Mouse (Mus musculus): ENCODE data around the gene Rmdn2. TPM values are rescaled to one million over a fixed set of nuclear protein-coding genes. Genes with fewer than 3 reads are reported as not detected.

Gene Rmdn2
- total RNA-seq, 2 experiments from 2014 or later = 13.4 to 13.5 TPM

DNA sequence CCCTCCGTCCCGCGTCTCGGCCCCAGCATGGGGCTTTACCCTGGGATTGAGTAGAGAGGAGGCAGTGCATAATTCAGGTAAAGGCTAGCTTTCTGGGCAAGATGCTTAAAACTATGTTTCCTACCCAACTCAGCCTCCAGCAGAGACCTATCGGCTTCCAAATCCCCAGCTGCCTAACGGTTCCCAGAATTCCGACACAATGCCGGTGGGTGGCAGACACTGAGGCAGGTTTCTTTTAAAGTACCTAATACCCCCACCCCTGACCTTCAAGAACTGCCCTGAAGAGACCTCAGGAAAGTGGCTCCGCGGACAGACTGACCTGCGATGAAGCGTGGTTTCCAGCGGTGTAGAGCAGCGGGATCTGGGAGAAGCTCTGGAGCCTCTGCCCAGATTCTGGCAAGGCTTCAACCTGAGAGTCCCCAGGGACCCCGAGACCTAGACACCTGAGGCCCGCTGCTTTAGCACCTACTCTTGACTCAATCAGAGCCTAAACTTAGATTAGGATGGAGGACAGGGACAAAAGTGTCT, 102.8 kb downstream of the Rmdn2 start:
- TF ChIP-seq CTCF (IDR thresholded peaks at IDR 0.05) = no peak
- Histone ChIP-seq H3K27ac (no peak overlapping the region), H3K4me3 (peak overlapping the region; percentile 66)
- intact Hi-C loops (cut with DNase I) = no loop called here
- DNase-seq = peak; percentile 21

DNA sequence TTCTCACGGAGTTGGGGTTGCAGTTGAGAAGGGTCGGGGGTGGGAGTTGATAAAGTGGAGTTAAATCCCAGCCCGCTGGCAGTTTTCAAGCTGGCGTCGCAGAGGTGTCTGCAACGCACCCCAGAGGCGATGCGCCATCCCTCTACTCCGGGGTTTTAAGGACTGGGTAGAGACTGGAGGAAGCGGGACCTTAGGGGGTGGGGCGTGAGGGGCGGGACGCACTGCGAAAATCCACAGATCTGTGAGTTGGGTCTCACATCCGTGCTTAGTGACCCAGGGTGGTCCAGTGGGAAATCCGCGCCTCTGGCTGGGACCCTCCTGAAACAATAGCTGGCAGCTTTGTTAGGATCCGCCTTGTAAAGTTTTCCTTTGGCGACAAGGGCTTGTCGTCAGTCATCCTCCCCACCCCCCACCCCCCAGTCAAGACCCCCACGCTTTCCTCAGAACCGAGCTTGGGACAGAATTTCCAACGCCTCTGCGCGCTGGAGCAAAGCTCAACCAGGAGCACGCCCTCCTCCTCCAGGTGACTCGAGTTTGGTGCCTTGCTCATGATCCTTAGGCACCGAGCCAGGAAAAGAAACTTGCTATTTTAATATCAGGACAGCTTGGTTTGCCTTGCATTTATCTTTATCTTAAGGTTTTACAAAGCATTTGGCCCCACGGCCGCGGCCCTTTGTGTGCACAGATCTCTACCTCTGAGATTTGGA, 103.4 kb downstream of the Rmdn2 start, which contains the start of gene Cyp1b1:
Gene Cyp1b1, minus strand, starts transcription at position 131 of the 707 bp plus-strand sequence.
- no peak for TF ChIP-seq CTCF (IDR thresholded peaks at IDR 0.05)
- DNase-seq = peak; percentile 20
- intact Hi-C loops (cut with DNase I) = loop anchor here (5.0 kb wide), 2 partner anchors 53 to 122 kb away; no protein-coding TSS in a partner anchor
- Histone ChIP-seq H3K4me3 (peak within 1 kb of the TSS; percentile 66), H3K27ac (0 out of 2 replicates have a peak within 1 kb of the TSS, but pooled peaks have one; percentile 44)

DNA sequence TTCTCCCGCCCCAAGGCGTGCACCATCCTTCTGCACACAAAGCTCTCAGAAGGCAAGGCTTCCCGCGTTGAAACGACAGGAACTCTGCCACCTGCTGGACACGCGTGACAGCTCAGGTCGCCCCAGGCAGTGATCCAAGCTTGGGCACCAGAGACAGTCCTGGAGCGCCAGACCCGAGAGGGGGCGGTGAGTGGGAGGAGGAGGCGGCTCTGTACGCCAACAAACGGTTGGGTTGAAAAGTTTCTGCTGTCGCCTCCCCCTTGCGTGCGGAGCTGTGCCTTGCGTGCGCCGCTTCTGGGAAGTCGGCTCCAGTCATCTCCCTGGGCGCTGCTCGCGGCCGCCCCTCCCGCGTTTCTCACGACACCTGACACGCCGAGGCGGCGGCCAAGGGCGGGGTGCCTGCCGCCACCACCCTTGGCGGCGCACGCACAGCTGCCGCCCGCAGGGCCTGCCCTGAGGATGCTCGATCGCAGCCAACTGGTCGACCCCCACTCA, 104.0 kb downstream of the Rmdn2 start:
- DNase-seq = peak; percentile 90
- intact Hi-C loops (cut with DNase I) = loop anchor here (5.0 kb wide), 2 partner anchors 53 to 122 kb away; no protein-coding TSS in a partner anchor

DNA sequence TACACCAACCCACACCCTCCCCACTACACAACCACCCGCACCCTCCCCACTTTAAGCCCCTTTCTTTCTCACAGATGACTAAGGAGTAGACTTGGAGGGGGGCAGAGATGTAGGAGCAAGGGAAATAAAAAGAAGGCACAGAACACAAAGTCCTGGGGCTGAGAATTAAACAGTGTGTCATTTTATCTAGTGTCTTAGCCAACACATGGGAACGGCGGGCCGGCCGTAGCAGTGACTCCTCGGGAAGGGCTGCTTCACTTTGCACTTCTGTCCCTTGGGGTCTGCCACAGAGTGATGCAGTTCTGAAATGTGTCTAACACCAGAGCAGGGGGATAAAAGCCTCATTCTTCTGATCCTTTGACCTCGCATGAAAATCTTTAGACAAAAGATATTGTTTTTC, 109.0 kb downstream of the Rmdn2 start:
- H3K27ac ChIP-seq = no peak overlapping the region
- TF ChIP-seq CTCF (IDR thresholded peaks at IDR 0.05) = no peak
- DNase-seq = no peak
- intact Hi-C loops (cut with DNase I) = no loop called here
- no peak overlapping the region for H3K4me3 ChIP-seq

More for the DNA sequence above, 104.0 kb downstream of the Rmdn2 start:
- H3K27ac ChIP-seq = 0 out of 2 replicates have a peak overlapping the region, but pooled peaks have one; percentile 44
- TF ChIP-seq CTCF (IDR thresholded peaks at IDR 0.05) = peak; percentile 90
- H3K4me3 ChIP-seq = peak overlapping the region; percentile 66

DNA sequence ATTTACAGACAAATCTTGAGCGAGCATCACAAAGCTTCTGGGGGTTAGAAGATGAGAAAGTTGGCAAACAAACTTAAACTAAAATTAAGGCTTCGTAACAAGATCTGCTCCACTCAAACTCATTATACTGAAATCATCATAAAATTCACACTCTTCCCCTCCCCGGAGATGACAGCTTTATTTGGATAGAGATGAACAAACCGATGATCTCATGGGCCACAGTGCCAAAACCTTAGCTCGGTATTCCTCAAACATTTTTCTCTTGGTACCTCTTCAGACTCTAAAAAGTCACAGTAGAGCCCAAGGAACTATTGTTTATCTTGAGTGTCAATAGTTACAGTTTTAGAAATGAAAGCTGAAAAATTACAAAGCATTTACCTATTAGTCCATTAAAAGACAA, 115.0 kb downstream of the Rmdn2 start:
- peak; percentile 47 for DNase-seq

DNA sequence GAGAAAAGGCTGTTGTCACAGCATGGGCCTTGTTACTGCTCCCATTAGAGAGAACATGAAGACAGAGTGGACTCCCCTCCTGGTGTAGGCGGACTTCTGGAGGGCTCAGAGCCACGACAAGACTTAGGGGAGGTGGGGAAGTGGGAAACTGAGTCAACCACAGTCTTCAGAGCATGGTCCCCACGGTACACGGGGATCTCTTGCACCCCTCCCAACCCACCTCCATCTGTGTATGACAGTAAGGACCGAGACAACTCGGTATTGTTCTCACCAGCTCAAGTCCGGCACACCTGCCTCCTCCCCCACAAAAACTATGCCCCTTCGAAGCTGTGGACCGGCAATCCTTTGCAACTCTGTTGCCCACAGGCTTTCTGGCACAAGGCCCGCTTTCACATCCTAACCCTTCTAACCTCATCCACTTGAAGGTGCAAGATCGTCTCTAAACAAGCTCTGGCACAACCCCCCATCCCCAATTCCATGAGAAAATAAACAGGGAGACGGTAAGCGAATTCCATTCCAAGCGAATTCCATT, 116.5 kb downstream of the Rmdn2 start:
- intact Hi-C loops (cut with DNase I) = no loop called here
- DNase-seq = no peak
- Histone ChIP-seq H3K27ac (no peak overlapping the region), H3K4me3 (no peak overlapping the region)
- no peak for TF ChIP-seq CTCF (IDR thresholded peaks at IDR 0.05)

More for the DNA sequence above, 115.0 kb downstream of the Rmdn2 start:
- intact Hi-C loops (cut with DNase I) = no loop called here
- no peak for TF ChIP-seq CTCF (IDR thresholded peaks at IDR 0.05)
- no peak overlapping the region for H3K27ac ChIP-seq
- H3K4me3 ChIP-seq = no peak overlapping the region

DNA sequence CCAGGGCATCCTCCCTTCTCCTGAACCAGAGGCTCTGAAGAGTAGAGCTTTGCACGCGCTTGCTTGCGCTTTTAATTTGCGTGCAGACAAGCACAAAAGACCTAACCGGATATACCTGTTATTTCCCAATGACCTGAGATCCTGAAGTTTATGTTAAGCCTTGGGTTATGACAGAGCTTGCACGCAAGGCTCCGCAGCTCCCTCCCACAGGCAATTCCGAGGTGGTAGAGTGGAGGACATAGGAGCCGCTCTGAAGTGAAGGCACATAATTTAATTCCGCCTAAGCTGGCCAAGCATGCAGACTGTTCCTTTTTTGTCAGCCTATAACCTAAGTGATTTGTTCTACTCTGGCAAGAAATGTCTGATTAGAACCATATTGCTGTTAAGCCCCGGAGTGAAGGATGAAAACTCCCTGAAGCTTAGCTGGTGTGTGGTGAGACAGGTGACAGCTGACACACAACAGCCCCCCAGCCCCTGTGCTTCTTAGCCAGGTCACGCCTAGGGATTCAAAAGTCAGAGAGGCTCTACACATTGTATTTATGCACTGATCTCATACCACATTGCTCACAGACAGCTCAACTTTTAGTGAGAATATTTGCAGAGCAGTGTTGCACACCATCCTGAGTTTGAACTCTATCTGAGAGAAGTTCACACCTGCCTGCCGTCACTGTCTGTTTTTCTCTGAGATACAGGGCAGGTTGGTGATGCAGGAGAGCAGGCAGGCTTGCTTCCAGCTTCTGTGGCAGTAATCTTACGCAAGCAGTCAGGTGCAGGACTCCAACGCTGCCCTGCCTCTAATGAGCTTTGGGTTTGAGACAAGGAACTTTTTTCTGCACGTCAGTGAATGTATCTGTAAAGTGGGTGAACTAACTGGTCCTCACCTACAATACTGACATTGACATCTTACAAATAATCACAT, 117.2 kb downstream of the Rmdn2 start:
- DNase-seq = no peak
- intact Hi-C loops (cut with DNase I) = no loop called here
- TF ChIP-seq CTCF (IDR thresholded peaks at IDR 0.05) = no peak
- H3K4me3 ChIP-seq = no peak overlapping the region
- no peak overlapping the region for H3K27ac ChIP-seq

DNA sequence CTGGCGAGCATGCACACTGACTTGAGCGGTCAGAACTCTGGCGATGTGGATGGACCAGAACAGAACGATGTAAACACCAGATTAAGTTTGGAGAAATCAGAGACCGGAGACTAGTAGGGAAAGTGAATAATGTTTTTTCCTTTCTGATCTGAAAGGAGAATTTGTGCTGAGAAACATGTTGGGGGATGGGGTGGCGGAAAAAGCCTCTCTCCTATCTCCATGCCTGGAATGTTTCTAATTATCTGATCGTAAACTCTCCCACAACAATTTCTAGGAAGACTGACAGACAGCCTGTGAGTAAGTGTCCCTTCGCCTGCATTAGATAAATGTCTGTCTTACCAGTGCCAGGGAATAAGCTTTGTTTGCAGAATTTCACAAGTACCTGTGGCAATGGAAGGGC, 119.3 kb downstream of the Rmdn2 start:
- TF ChIP-seq CTCF (IDR thresholded peaks at IDR 0.05) = no peak
- no peak for DNase-seq
- intact Hi-C loops (cut with DNase I) = no loop called here
- Histone ChIP-seq H3K27ac (no peak overlapping the region), H3K4me3 (no peak overlapping the region)

DNA sequence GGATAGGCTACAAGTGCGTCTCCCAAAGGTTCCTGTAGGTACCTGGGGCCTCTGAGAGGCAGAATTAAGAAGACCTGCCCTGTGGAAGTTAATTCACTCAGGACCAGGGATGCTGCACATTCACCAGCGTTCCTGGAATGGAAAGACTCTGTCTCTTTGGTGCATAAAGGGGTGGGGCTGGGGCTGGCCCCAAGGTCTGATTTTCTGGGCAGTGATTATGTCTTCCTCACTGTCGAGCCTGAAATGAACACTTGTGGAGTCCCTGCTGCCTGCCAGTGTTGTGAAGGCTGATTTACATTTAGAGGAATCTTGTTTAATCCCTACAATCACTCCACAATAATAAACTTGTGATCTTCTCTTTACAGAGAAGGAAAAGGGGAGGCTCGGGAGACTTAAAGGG, 121.4 kb downstream of the Rmdn2 start:
- no peak overlapping the region for H3K4me3 ChIP-seq
- intact Hi-C loops (cut with DNase I) = no loop called here
- DNase-seq = no peak
- no peak overlapping the region for H3K27ac ChIP-seq
- no peak for TF ChIP-seq CTCF (IDR thresholded peaks at IDR 0.05)

DNA sequence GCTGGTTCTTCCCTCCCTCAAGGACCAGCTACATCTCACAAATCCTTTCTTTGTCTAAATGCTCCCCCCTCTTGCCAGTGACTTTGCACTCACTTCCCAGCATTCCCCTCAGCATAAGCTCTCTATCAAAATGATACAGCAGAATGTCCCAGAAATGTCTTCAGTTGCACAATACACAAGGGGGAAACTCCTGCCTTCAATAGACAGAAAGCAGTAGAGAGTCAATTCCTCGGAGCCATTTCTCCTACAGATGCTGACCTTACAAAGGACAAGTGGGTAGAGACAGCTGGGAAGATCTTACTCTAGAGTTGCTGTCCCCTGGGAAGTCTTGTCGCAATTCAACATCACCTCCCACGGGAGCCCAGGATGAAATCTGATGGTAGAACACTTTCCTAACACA, 125.9 kb downstream of the Rmdn2 start:
- no peak overlapping the region for H3K4me3 ChIP-seq
- no peak for TF ChIP-seq CTCF (IDR thresholded peaks at IDR 0.05)
- DNase-seq = no peak
- intact Hi-C loops (cut with DNase I) = no loop called here
- H3K27ac ChIP-seq = peak overlapping the region; percentile 3; the same call in 1 of the 2 replicates

DNA sequence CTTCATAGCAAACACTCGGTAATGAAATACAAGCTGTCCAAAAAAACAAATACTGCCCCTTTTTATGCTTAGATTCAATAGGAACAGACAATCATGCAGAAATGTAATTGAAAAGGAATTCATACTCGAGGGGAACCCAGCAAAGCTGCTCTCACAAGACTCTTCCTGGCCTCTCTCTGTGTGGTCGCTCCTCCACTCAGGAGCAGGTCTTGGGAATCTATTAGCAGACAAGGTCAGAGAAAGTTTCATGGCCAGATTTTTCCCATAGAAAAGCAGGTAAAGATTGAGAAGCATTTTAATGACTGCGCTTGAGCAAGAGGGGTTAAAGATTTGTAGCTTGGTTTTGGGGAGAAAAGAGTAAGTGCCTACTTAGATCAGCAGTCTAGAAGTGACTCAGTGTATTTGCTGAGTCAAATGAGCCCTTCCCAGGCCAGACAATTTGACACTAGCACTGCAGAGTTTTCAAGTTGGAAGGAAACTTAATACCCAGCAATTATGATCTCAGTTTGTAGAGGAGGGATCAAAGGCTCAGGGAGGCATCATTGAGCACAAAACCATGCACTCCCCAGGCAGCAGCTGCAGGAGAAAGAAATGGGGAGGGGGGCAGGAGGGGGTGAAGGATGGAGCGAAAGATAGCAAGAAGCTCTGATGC, 127.3 kb downstream of the Rmdn2 start:
- intact Hi-C loops (cut with DNase I) = no loop called here
- DNase-seq = no peak
- no peak overlapping the region for H3K27ac ChIP-seq
- TF ChIP-seq CTCF (IDR thresholded peaks at IDR 0.05) = no peak
- no peak overlapping the region for H3K4me3 ChIP-seq

DNA sequence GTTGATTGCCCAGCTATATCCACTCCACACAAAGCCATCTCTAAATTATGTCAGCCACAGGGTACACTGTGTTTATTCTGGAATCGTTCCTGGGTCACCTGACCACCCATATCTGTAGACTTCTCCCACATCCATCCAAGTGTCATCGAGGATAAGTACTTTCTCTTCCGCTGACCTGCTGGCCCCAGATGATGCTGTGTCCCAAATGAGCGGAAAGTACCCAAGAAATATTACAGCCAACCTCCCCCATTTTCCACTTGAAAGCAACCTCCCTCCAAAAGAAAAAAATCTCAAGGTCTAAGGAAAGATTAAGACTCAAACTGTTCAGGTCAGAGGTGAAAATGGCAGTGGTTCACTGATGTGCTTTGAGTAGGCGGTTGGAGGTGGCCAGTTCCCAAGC, 131.0 kb downstream of the Rmdn2 start:
- Histone ChIP-seq H3K4me3 (no peak overlapping the region), H3K27ac (no peak overlapping the region)
- intact Hi-C loops (cut with DNase I) = no loop called here
- no peak for DNase-seq
- no peak for TF ChIP-seq CTCF (IDR thresholded peaks at IDR 0.05)

Other genes starting within 250 kb of the Rmdn2 start
- gene Cyp1b1, start 103.2 kb downstream of the Rmdn2 start, total RNA-seq (2021) = under 1 TPM; 0.59 to 0.64 TPM